Mouse (Mus musculus): ENCODE data around the gene Ralgapa2.

Ralgapa2 gene

DNA sequence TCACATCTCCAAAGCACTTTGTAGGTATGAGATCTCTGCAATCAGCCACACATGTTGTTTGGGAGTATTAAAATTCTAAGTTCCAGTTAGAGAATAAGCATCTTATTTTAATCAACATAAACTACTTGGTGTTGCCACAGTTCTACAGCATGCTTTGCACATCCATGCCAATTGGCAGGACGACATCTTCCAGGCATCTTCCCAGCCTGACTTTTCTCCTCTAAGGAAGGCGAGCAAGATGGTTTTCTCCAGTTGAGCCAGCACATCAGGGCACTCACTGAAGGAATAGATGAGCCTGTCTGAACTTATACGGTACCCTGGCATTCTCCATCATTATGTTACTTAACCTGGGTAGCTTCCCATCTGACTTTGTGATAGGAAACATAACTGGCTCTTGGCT, 83.4 kb downstream of the Ralgapa2 start:
- DNase-seq (ENCODE audit: low spot score in 2 of 2), result no peak

GRCm38 (mm10) chr2:146427380-146427779, 84.8 kb downstream of the Ralgapa2 start:
- no peak for DNase-seq (ENCODE audit: low spot score in 2 of 2)

- no peak for DNase-seq (ENCODE audit: low spot score in 2 of 2)
Observed at GRCm38 (mm10) chr2:146426321-146426720, 85.8 kb downstream of the Ralgapa2 start.

- no peak for DNase-seq (ENCODE audit: low spot score in 2 of 2)
Observed at GRCm38 (mm10) chr2:146425235-146425634, 86.9 kb downstream of the Ralgapa2 start.

GRCm38 (mm10) chr2:146423710-146424301, 88.3 kb downstream of the Ralgapa2 start:
- no peak for DNase-seq (ENCODE audit: low spot score in 2 of 2)

GRCm38 (mm10) chr2:146423032-146423691, 89.0 kb downstream of the Ralgapa2 start:
- DNase-seq (ENCODE audit: low spot score in 2 of 2), result no peak

- DNase-seq (ENCODE audit: low spot score in 2 of 2), result no peak
Observed at GRCm38 (mm10) chr2:146416283-146416682, 95.9 kb downstream of the Ralgapa2 start.

DNA sequence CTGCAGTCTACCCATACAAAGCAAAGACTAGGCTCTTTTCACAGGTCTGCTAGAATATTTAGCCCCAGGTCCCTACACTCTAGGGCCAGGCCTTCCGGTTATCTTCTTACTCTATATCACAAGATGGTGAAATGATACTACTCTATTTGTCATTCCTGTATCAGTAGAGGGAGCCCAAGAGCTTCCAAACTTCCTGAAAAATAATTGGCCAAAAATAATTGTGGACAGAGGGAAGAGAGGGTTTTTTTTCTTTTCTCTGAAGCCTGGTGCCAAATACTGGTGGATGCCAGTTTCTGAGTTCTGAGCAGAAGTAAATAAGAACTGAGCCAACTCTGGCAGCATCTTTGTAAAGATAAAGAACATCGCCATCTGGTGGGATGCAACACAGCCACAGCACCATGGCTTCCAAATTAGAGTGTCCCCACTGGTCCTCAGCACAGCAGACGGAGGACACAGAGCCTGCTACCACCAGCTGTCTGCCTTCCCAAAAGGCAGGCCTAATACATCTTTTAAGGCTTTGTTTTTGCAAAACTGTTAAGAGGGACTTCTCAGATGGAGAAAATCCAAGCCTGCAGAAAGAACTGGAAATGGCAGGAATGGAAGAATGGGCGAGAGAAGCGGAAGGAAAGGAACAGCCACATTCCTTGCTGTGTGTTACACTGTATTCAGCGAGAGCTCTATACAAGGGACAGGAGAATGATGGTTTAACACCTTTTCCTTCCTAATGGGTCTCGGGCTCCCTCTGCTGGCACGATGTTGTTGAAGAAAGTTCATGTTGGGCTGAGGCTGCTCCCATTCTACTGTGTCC, 97.5 kb downstream of the Ralgapa2 start:
- DNase-seq (ENCODE audit: low spot score in 2 of 2), result peak; percentile 89 to 90

GRCm38 (mm10) chr2:146412733-146413132, 99.4 kb downstream of the Ralgapa2 start:
- no peak for DNase-seq (ENCODE audit: low spot score in 2 of 2)

DNA sequence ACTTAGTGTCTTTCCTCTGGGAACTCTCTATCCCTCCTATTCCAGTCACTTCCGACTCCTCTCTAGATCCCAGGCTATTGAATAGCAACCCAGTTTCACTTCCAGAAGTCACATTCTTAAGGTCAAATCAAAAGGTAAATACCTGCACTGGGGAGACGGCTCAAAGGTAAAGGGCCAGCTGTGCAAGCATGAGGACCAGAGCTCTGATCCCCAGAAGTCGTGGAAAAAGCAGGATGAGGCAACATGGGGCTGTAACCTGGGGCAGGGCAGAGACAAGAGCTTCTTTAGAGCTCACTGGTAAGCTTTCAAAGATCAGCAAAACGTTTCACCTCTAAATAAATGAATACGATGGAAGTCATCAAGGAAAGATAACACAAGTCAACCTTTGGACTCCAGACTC, 100.2 kb downstream of the Ralgapa2 start:
- DNase-seq (ENCODE audit: low spot score in 2 of 2), result no peak

- no peak for DNase-seq (ENCODE audit: low spot score in 2 of 2)
Observed at GRCm38 (mm10) chr2:146407078-146407477, 105.1 kb downstream of the Ralgapa2 start.

GRCm38 (mm10) chr2:146401588-146401987, 110.6 kb downstream of the Ralgapa2 start:
- no peak for DNase-seq (ENCODE audit: low spot score in 2 of 2)

DNA sequence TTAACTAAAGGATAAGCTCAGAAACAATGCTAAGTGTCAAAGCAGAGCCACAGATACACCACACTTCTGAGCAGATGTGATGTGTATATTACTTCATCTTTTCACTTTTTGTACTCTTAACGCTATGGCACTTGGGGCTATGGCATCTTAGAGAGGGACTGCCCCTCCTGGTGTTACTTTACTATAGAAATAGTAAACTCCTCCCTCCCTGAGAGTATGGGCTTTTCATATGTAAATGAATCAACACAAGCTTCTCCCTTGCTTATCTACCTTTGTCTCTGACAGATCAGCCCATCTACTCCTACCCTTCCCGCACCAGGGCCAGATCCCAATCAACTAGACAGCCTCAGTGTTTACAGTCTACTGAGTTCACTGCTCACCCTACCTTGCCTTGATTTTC, 111.4 kb downstream of the Ralgapa2 start:
- DNase-seq (ENCODE audit: low spot score in 2 of 2), result no peak

DNA sequence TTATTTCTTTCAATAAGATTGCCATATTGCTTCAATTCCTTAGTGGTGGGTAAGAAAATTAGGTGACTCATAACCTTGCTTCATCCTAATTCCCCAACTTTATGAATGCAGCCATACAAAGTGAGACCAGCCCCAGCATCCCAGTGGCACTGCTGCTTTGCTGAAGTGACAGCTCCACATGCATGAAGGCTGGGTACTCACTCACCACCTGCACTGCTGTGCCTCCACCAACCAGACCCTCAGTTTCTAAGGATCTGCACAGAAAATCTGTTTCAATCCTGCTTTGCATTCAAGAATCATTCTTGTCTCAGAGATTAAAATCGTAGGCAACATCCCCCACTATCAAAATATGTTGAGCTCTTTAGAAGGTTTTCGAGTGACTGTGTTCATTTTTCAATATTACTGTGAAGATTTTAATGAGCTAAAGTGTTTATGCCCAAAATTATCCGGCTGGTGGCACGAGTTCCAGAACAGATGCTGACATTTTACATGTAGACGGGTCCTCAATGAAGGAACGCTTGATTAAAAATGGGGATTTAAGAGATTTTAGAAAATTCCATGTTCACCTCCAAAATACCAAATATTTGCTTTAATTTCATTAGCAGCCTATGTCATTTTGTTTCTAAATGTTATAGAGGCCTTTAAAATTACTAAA, 113.8 kb downstream of the Ralgapa2 start:
- no peak for DNase-seq (ENCODE audit: low spot score in 2 of 2)

GRCm38 (mm10) chr2:146387211-146387610, 124.9 kb downstream of the Ralgapa2 start:
- no peak for DNase-seq (ENCODE audit: low spot score in 2 of 2)

DNA sequence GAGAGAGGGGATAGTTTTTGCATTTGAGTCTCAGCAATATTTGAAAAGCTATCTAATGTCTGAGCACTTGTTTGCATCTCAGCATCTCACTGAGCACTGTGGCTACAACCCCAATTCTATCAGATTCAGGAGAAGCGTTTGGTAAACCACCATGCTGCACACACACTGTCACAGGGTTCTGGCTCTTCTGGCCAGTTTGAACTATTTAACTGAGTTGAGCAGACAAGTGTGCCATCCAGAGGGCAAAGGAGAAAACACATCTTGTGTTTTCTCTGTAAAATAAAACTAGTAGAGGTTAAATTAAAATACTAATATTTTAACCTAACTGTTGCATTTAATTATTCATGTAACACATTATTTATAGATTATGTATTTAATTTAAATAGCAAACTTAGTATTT, 127.6 kb downstream of the Ralgapa2 start:
- no peak for DNase-seq (ENCODE audit: low spot score in 2 of 2)

DNA sequence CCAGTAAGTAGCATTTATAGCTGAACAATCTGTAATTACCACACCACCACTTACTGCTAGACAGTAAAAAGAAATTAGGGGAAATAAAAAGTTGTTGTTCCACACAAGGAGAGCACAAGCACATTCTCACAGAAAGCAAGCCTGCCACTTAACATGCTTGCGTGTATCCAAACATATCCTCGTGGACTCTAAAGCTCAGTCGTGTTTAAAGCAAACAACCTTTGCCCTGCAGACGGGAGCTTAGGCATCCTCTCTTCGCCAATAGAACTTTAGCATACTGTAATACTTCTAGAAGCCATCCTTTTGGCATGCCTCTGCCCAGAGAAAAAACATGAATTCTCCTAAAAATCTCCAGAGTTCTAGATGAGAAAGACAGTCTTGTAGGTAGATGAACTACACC, 135.9 kb downstream of the Ralgapa2 start:
- DNase-seq (ENCODE audit: low spot score in 2 of 2), result no peak

GRCm38 (mm10) chr2:146366098-146366497, 146.0 kb downstream of the Ralgapa2 start:
- DNase-seq (ENCODE audit: low spot score in 2 of 2), result no peak

DNA sequence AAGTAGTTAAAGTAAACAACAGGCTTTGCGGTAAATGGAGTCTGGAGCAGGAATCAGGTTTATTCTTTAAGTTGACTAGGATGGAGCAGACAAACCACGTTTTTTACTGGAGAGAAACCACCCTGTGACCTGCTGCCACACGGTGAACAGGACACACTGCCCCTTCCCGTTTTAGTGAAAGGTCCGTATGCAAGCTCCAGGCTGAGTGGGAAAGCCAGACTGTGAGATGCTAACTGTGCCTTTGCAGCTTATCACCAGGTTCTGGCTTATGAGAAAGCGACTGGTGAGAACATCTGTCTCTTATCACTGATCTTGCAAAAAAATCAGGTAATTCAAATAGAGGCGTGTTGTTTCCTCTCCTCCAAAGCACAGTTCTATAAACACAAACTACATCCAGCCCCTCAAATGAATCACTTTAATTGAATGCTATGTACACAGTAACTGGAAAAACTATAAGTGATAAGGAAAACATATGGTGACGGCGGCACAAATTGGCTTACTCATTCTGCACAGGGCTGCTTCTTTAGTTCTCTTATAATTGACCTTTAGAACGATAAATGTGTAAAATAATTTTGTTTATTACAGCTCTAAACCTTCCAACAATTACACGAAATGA, 146.7 kb downstream of the Ralgapa2 start:
- no peak for DNase-seq (ENCODE audit: low spot score in 2 of 2)

DNA sequence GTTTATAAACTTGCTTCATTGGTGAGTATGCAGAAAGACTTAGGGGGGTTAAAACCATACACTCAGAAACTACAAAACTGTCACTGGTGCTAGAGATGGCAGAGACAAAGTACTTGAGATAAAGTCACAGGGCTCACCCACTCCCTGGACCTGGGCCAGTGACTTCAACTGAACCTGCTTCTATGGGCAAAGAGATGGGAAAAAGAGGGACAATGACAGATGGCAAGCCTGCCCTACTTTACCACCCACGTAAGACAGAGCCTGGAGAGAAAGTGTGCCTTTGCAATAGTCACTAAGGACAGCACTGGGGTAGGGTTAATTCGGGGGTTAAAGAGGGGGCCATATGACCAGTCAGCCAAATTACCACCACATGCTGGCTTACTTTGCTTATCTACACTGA, 148.7 kb downstream of the Ralgapa2 start:
- peak; percentile 48 to 68 for DNase-seq (ENCODE audit: low spot score in 2 of 2)

DNA sequence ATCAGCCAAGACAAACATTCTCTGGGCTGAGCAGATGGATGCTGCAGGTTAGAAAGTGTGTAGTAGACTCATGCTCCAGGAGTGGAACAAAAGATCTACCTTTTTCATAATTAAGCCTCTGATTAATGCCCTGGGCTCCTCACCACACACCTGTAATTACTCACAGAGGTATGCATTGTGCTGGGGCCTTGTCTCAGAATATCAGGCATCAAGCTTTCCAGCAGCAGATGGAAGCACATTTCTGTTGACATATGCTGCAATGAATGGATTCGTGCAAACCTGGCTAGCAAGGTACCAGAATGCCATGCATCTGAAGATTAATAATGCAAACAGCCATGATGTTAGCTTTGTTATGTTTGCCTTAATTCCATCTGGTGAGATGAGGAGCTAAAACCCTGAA, 149.2 kb downstream of the Ralgapa2 start:
- no peak for DNase-seq (ENCODE audit: low spot score in 2 of 2)

DNA sequence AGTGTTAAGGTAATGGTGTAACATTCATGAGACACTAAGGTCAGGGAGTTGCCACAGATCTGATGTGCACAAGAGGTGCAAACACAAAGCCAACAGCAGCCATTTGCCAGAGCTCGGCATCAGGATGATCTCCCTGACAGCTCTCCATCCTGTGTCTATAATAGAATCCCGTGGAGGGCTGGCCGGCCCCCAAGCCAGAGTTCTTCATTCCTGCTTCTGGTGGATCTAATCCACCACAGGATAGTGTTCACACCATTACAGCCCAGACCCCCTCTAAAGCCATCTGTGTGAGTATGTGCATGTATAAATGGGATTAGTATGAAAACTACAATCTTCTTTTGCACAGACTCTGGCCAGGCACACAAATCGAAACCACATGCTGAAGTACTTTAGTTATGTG, 150.2 kb downstream of the Ralgapa2 start:
- no peak for DNase-seq (ENCODE audit: low spot score in 2 of 2)

Data from right cerebral cortex, adult 2 months (tissue).